Mouse (Mus musculus) retina, adult 2 months (tissue): ENCODE measurements around the gene Rfxank.

ENCODE experiments used
- DNase-seq: peaks from one replicate; pipeline ENCODE4 v3.0.0-alpha.2; 2012; ENCODE audit warnings: low read depth, low spot score

Gene Rfxank

GRCm38 (mm10) chr8:70139026-70139857 is at the start of gene Rfxank, which contains the start of the genes Borcs8 and Mef2b:
Rfxank (minus strand) TSS chr8:70139154.
Borcs8 (plus strand) TSS chr8:70139499.
Mef2b (plus strand) TSS chr8:70139711.
- peak; percentile 98 for DNase-seq

- DNase-seq = no peak
Measured at GRCm38 (mm10) chr8:70188707-70189106, 49.8 kb upstream of the Rfxank start.

GRCm38 (mm10) chr8:70183194-70183593 is 44.2 kb upstream of the Rfxank start:
- no peak for DNase-seq

- no peak for DNase-seq
Measured at GRCm38 (mm10) chr8:70181903-70182252, 42.9 kb upstream of the Rfxank start.

- DNase-seq = no peak
Measured at GRCm38 (mm10) chr8:70181212-70181902, 42.4 kb upstream of the Rfxank start.

- no peak for DNase-seq
Measured at GRCm38 (mm10) chr8:70179082-70179481, 40.1 kb upstream of the Rfxank start.

GRCm38 (mm10) chr8:70178231-70178630 is 39.3 kb upstream of the Rfxank start:
- no peak for DNase-seq

GRCm38 (mm10) chr8:70174079-70174478 is 35.1 kb upstream of the Rfxank start:
- no peak for DNase-seq

GRCm38 (mm10) chr8:70173320-70173719 is 34.4 kb upstream of the Rfxank start:
- no peak for DNase-seq

- DNase-seq = peak; percentile 85
Measured at GRCm38 (mm10) chr8:70172043-70172681, 33.2 kb upstream of the Rfxank start, which contains the start of gene Tmem161a. Tmem161a (plus strand) TSS chr8:70172356.

GRCm38 (mm10) chr8:70171240-70171639 is 32.3 kb upstream of the Rfxank start:
- no peak for DNase-seq

- no peak for DNase-seq
Measured at GRCm38 (mm10) chr8:70170748-70171147, 31.8 kb upstream of the Rfxank start.

GRCm38 (mm10) chr8:70170116-70170515 is 31.2 kb upstream of the Rfxank start:
- DNase-seq = no peak

- DNase-seq = peak; percentile 26
Measured at GRCm38 (mm10) chr8:70166504-70167110, 27.7 kb upstream of the Rfxank start.

GRCm38 (mm10) chr8:70163316-70163715 is 24.4 kb upstream of the Rfxank start:
- DNase-seq = no peak

GRCm38 (mm10) chr8:70160015-70160414 is 21.1 kb upstream of the Rfxank start:
- no peak for DNase-seq

- no peak for DNase-seq
Measured at GRCm38 (mm10) chr8:70159211-70159610, 20.3 kb upstream of the Rfxank start.

GRCm38 (mm10) chr8:70158069-70158853 is 19.3 kb upstream of the Rfxank start:
- peak; percentile 28 for DNase-seq

- no peak for DNase-seq
Measured at GRCm38 (mm10) chr8:70157240-70157800, 18.4 kb upstream of the Rfxank start.

GRCm38 (mm10) chr8:70152537-70153257 is 13.7 kb upstream of the Rfxank start:
- no peak for DNase-seq
